Mouse (Mus musculus) heart, postnatal 0 days (tissue): ENCODE measurements around the gene Eya2. TPM values are rescaled to one million over a fixed set of nuclear protein-coding genes. Genes with fewer than 3 reads are reported as not detected.

Experiments
- ATAC-seq: fragments of 200-750 bp; cut with Nextera tagmentation; 2 replicates; pipeline ENCODE4 v1.8.0; 2017; ENCODE audit warnings: low read depth, moderate number of reproducible peaks, moderate library complexity; ENCODE audit not compliant: insufficient read depth
- DNase-seq: peaks from one replicate; pipeline ENCODE4 v3.0.0-alpha.2; 2016; ENCODE audit warnings: low spot score
- H3K27ac ChIP-seq: fragments of 300-500 bp; sonication (generic); 2 replicates; pipeline ENCODE4 v1.5.1; 2014; ENCODE audit warnings: low read depth, mild to moderate bottlenecking
- H3K27me3 ChIP-seq: fragments of 300-500 bp; sonication (generic); 2 replicates; pipeline ENCODE4 v1.6.1; 2014; ENCODE audit warnings: low read length, mixed read lengths; ENCODE audit not compliant: control insufficient read depth, insufficient read depth
- H3K36me3 ChIP-seq: fragments of 300-500 bp; sonication (generic); replicated peaks from 2 replicates; pipeline ENCODE4 v1.6.1; 2014; ENCODE audit warnings: low read length, mixed read lengths; ENCODE audit not compliant: control insufficient read depth, insufficient read depth
- H3K4me1 ChIP-seq: fragments of 300-500 bp; sonication (generic); 2 replicates; pipeline ENCODE4 v1.6.1; 2014; ENCODE audit warnings: antibody characterized with exemption; ENCODE audit not compliant: control insufficient read depth, insufficient read depth
- H3K4me2 ChIP-seq: fragments of 300-500 bp; sonication (generic); 2 replicates; pipeline ENCODE4 v1.6.1; 2014; ENCODE audit warnings: low read depth, mild to moderate bottlenecking, low read length, moderate library complexity
- H3K4me3 ChIP-seq: fragments of 300-500 bp; sonication (generic); 2 replicates; pipeline ENCODE4 v1.5.1; 2014; ENCODE audit warnings: low read depth, low read length
- H3K9ac ChIP-seq: fragments of 300-500 bp; sonication (generic); replicated peaks from 2 replicates; pipeline ENCODE4 v1.6.1; 2014; ENCODE audit warnings: low read depth, low read length, mixed read lengths
- H3K9me3 ChIP-seq: fragments of 300-500 bp; sonication (generic); replicated peaks from 2 replicates; pipeline ENCODE4 v1.6.1; 2016; ENCODE audit warnings: low read length; ENCODE audit not compliant: control insufficient read depth
- CTCF ChIP-seq: IDR thresholded peaks from 2 replicates; pipeline ENCODE4 v1.5.1; 2016; ENCODE audit warnings: antibody characterized with exemption, control low read depth, low read depth
- EP300 ChIP-seq: IDR thresholded peaks from 2 replicates; pipeline ENCODE4 v1.6.1; 2016; ENCODE audit warnings: antibody characterized with exemption, low read depth
- WGBS: fragments of 180-500 bp; shearing (Covaris S2); extraction: QIAGEN DNeasy Blood & Tissue Kit; methylation state at CpG from one replicate; pipeline ENCODE4 v1.1.7; 2014; 5-methylcytosine and 5-hydroxymethylcytosine counted together
- polyA plus RNA-seq: library from polyadenylated mRNA; unstranded; fragments of >200 nt; fragmentation: Nextera tagmentation; extraction: Ambion mirVana; gene quantifications from 2 replicates; pipeline ENCODE4 v1.2.1, GENCODE M21; 2015
- total RNA-seq: library from RNA; depleted of rRNA; stranded (reverse); fragments of >200 nt; gene quantifications from 2 replicates; pipeline ENCODE4 v1.2.3, GENCODE M21; 2014; ENCODE audit warnings: low replicate concordance

Eya2 gene
- total and polyA plus RNA-seq, 2 experiments from 2014 or later: 0.95 to 0.96 TPM

GRCm38 (mm10) chr2:165571216-165571778, 23.5 kb upstream of the Eya2 start:
- peak; percentile 11; the same call in 1 of the 2 replicates for ATAC-seq
- no peak for TF ChIP-seq EP300
- no peak for TF ChIP-seq CTCF

GRCm38 (mm10) chr2:165583044-165583443, 11.8 kb upstream of the Eya2 start:
- no peaks in the 10 kb centered on the region for H3K4me1 ChIP-seq
- no peak for ATAC-seq
- H3K36me3 ChIP-seq: no peaks in the 10 kb centered on the region
- no peak for DNase-seq
- no peak overlapping the region for H3K27ac ChIP-seq
- H3K27me3 ChIP-seq: no peaks in the 10 kb centered on the region; the same call in 1 of the 2 replicates
- no peak overlapping the region for H3K4me3 ChIP-seq
- 64% methylated on average over 8 of the region's 8 CpGs for WGBS
- H3K9ac ChIP-seq: no peak overlapping the region
- H3K9me3 ChIP-seq: no peaks in the 10 kb centered on the region
- TF ChIP-seq EP300 (no peak), CTCF (no peak)
- no peak overlapping the region for H3K4me2 ChIP-seq

More at GRCm38 (mm10) chr2:165571216-165571778, 23.5 kb upstream of the Eya2 start:
- Histone ChIP-seq H3K4me1 (no peaks in the 10 kb centered on the region), H3K9ac (no peak overlapping the region), H3K36me3 (no peaks in the 10 kb centered on the region), H3K9me3 (no peaks in the 10 kb centered on the region), H3K27me3 (no peaks in the 10 kb centered on the region), H3K4me3 (no peak overlapping the region), H3K27ac (no peak overlapping the region), H3K4me2 (no peak overlapping the region)
- DNase-seq: no peak
- 35% methylated on average over 4 of the region's 4 CpGs for WGBS

GRCm38 (mm10) chr2:165583518-165583917, 11.3 kb upstream of the Eya2 start:
- H3K4me1 ChIP-seq: no peaks in the 10 kb centered on the region
- H3K9ac ChIP-seq: no peak overlapping the region
- no peaks in the 10 kb centered on the region for H3K9me3 ChIP-seq
- H3K4me2 ChIP-seq: no peak overlapping the region
- H3K27ac ChIP-seq: no peak overlapping the region
- WGBS: 78% methylated on average over 4 of the region's 4 CpGs
- no peak overlapping the region for H3K4me3 ChIP-seq
- ATAC-seq (no peak), DNase-seq (no peak)
- H3K36me3 ChIP-seq: no peaks in the 10 kb centered on the region
- TF ChIP-seq EP300: no peak
- H3K27me3 ChIP-seq: no peaks in the 10 kb centered on the region; the same call in 1 of the 2 replicates

GRCm38 (mm10) chr2:165584563-165584962, 10.3 kb upstream of the Eya2 start:
- no peak overlapping the region for H3K4me3 ChIP-seq
- H3K4me1 ChIP-seq: no peaks in the 10 kb centered on the region
- no peak for DNase-seq
- no peak for ATAC-seq
- no peak overlapping the region for H3K4me2 ChIP-seq
- H3K36me3 ChIP-seq: no peaks in the 10 kb centered on the region
- no peak overlapping the region for H3K27ac ChIP-seq
- H3K9me3 ChIP-seq: no peaks in the 10 kb centered on the region
- WGBS: 82% methylated on average over 3 of the region's 3 CpGs
- no peaks in the 10 kb centered on the region; the same call in 1 of the 2 replicates for H3K27me3 ChIP-seq
- no peak overlapping the region for H3K9ac ChIP-seq
- TF ChIP-seq CTCF (no peak), EP300 (no peak)

GRCm38 (mm10) chr2:165590742-165591141, 4.1 kb upstream of the Eya2 start:
- 83% methylated on average over 16 of the region's 16 CpGs for WGBS
- H3K4me3 ChIP-seq: no peak overlapping the region
- H3K4me1 ChIP-seq: no peaks in the 10 kb centered on the region
- no peak overlapping the region for H3K27ac ChIP-seq
- no peak overlapping the region for H3K4me2 ChIP-seq
- ATAC-seq (no peak), DNase-seq (no peak)
- H3K36me3 ChIP-seq: no peaks in the 10 kb centered on the region
- TF ChIP-seq CTCF (no peak), EP300 (no peak)
- no peaks in the 10 kb centered on the region for H3K9me3 ChIP-seq
- H3K27me3 ChIP-seq: peaks cover 34% of the 10 kb centered on the region
- no peak overlapping the region for H3K9ac ChIP-seq

- Histone ChIP-seq H3K9ac (no peak overlapping the region), H3K36me3 (no peaks in the 10 kb centered on the region), H3K4me3 (no peak overlapping the region), H3K9me3 (no peaks in the 10 kb centered on the region), H3K27ac (no peak overlapping the region), H3K4me2 (no peak overlapping the region), H3K4me1 (no peaks in the 10 kb centered on the region), H3K27me3 (peaks cover 59% of the 10 kb centered on the region)
- DNase-seq (no peak), ATAC-seq (no peak)
- 69% methylated on average over 2 of the region's 2 CpGs for WGBS
- peak; percentile 17; the same call in 1 of the 2 replicates for TF ChIP-seq CTCF
- no peak for TF ChIP-seq EP300
Measured at GRCm38 (mm10) chr2:165593763-165594162, 1.1 kb upstream of the Eya2 start.
